Mouse (Mus musculus) lung, embryonic 16.5 days (tissue): ENCODE measurements around the gene Srxn1. TPM values are rescaled to one million over a fixed set of nuclear protein-coding genes. Genes with fewer than 3 reads are reported as not detected.

Source experiments
- ATAC-seq: fragments of 200-750 bp; cut with Nextera tagmentation; 2 replicates; pipeline ENCODE4 v1.8.0; 2017; ENCODE audit warnings: low read depth, mild to moderate bottlenecking, moderate library complexity
- H3K27ac ChIP-seq: fragments of 300-500 bp; sonication (generic); 2 replicates; pipeline ENCODE4 v1.5.1; 2014; ENCODE audit warnings: mild to moderate bottlenecking, control low read depth, low read length
- H3K27me3 ChIP-seq: fragments of 300-500 bp; sonication (generic); 2 replicates; pipeline ENCODE4 v1.6.1; 2014; ENCODE audit warnings: low read depth, low read length, mixed read lengths; ENCODE audit not compliant: control insufficient read depth, insufficient read depth
- H3K36me3 ChIP-seq: fragments of 300-500 bp; sonication (generic); 2 replicates; pipeline ENCODE4 v1.6.1; 2014; ENCODE audit warnings: low read length; ENCODE audit not compliant: control insufficient read depth, insufficient read depth
- H3K4me1 ChIP-seq: fragments of 300-500 bp; sonication (generic); replicated peaks from 2 replicates; pipeline ENCODE4 v1.6.1; 2014; ENCODE audit warnings: low read length, mixed read lengths; ENCODE audit not compliant: control insufficient read depth, insufficient read depth
- H3K4me2 ChIP-seq: fragments of 300-500 bp; sonication (generic); 2 replicates; pipeline ENCODE4 v1.6.1; 2014; ENCODE audit warnings: low read depth, low read length, control low read depth
- H3K4me3 ChIP-seq: fragments of 300-500 bp; sonication (generic); 2 replicates; pipeline ENCODE4 v1.5.1; 2014; ENCODE audit warnings: mild to moderate bottlenecking, low read length, control low read depth
- H3K9ac ChIP-seq: fragments of 300-500 bp; sonication (generic); 2 replicates; pipeline ENCODE4 v1.6.1; 2014; ENCODE audit warnings: low read length, control low read depth
- H3K9me3 ChIP-seq: fragments of 300-500 bp; sonication (generic); 2 replicates; pipeline ENCODE4 v1.6.1; 2016; ENCODE audit warnings: low read length; ENCODE audit not compliant: control insufficient read depth
- WGBS: fragments of 180-500 bp; shearing (Covaris S2); extraction: QIAGEN DNeasy Blood & Tissue Kit; methylation state at CpG from one replicate; pipeline ENCODE4 v1.1.7; 2014; 5-methylcytosine and 5-hydroxymethylcytosine counted together
- polyA plus RNA-seq: library from polyadenylated mRNA; unstranded; fragments of >200 nt; fragmentation: Nextera tagmentation; extraction: Ambion mirVana; gene quantifications from 2 replicates; pipeline ENCODE4 v1.2.1, GENCODE M21; 2015

The Srxn1 gene
- polyA plus RNA-seq, 1 experiment from 2014 or later = 5.7 TPM

- H3K9ac ChIP-seq = no peak overlapping the region
- peaks cover 2% of the 10 kb centered on the region; the same call in 1 of the 2 replicates for H3K4me1 ChIP-seq
- peaks cover 35% of the 10 kb centered on the region for H3K27me3 ChIP-seq
- ATAC-seq = no peak
- WGBS = 59% methylated on average over 6 of the region's 6 CpGs
- H3K4me3 ChIP-seq = no peak overlapping the region
- H3K27ac ChIP-seq = no peak overlapping the region
- H3K4me2 ChIP-seq = no peak overlapping the region
- H3K9me3 ChIP-seq = no peaks in the 10 kb centered on the region
- no peaks in the 10 kb centered on the region for H3K36me3 ChIP-seq
These were observed 18.9 kb upstream of the Srxn1 start for GRCm38 (mm10) chr2:152086451-152086850.

DNA sequence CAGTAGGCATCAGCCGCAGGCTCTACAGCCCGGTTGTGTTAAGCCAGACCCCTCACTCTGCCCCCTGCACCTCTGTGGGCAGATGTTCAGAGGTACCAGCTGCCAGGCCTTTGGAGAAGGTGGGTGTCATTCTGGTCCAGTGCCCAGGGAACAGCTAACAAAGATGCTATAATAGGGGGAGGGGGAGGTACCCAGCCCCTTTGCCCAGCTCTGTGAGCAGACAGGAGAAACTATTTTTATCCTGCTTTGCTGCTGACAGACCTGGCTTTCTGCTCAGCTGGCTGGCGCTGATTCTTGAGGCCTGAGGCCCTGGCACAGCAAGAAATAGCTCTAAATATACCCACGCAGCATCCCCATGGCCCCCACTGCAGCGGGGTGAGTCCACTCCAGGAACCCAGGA is 18.2 kb upstream of the Srxn1 start:
- ATAC-seq = no peak
- no peak overlapping the region for H3K27ac ChIP-seq

DNA sequence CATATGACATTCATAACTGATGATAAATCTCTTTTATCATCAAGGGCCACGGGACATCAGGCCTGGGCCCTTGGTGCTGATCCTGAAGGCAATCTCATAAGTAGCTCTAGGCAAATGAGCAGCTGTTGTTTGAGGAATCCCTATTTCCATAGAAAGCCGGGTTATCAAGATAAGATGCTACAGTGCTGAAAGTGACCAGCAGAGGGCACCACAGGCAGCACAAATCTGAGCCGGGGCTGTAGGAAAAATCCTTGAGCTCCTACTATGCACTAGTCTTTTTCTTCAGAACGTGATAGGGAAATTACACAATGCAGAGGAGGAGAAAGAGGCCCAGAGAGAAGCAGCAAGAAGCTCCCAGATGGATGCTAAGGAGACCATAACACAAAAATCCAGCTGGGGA is 16.2 kb upstream of the Srxn1 start:
- ATAC-seq = no peak
- Histone ChIP-seq H3K4me2 (no peak overlapping the region), H3K9ac (no peak overlapping the region), H3K9me3 (no peaks in the 10 kb centered on the region), H3K27me3 (peaks cover 38% of the 10 kb centered on the region), H3K27ac (no peak overlapping the region), H3K36me3 (no peaks in the 10 kb centered on the region), H3K4me1 (peaks cover 6% of the 10 kb centered on the region), H3K4me3 (no peak overlapping the region)
- WGBS = 8% methylated on average over 4 of the region's 4 CpGs

More for the DNA sequence above, 18.2 kb upstream of the Srxn1 start:
- Histone ChIP-seq H3K9me3 (no peaks in the 10 kb centered on the region), H3K4me1 (no peaks in the 10 kb centered on the region), H3K36me3 (no peaks in the 10 kb centered on the region), H3K4me2 (no peak overlapping the region), H3K9ac (no peak overlapping the region), H3K27me3 (peaks cover 38% of the 10 kb centered on the region), H3K4me3 (no peak overlapping the region)
- WGBS = 76% methylated on average over 5 of the region's 5 CpGs

DNA sequence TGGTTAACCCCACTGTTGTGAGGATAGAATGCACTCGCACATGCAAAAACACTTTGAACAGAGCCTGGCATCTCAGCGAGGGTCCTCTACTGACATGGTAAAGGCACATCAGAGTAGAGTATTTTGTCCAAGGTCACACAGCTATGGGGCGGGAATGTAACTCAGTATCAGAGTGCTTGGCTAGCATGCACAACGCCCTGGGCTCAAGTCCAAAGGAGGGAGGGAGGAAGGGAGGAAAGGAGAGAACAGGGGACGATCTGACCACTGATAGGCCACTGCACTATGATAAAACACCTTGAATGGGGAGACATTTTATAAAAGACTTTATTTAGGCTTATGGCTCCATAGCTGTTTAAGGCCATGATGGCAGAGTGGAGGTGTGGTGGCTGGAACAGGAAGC is 15.7 kb upstream of the Srxn1 start:
- WGBS = 69% methylated on average over 5 of the region's 5 CpGs
- Histone ChIP-seq H3K4me2 (no peak overlapping the region), H3K9me3 (no peaks in the 10 kb centered on the region), H3K36me3 (no peaks in the 10 kb centered on the region), H3K4me3 (no peak overlapping the region), H3K27me3 (peaks cover 39% of the 10 kb centered on the region), H3K9ac (no peak overlapping the region), H3K4me1 (peaks cover 6% of the 10 kb centered on the region), H3K27ac (no peak overlapping the region)
- ATAC-seq = no peak

GRCm38 (mm10) chr2:152090486-152090885 is 14.8 kb upstream of the Srxn1 start:
- Histone ChIP-seq H3K36me3 (no peaks in the 10 kb centered on the region), H3K27ac (no peak overlapping the region), H3K4me3 (no peak overlapping the region), H3K27me3 (peaks cover 42% of the 10 kb centered on the region), H3K4me1 (peaks cover 6% of the 10 kb centered on the region), H3K4me2 (no peak overlapping the region), H3K9ac (no peak overlapping the region), H3K9me3 (no peaks in the 10 kb centered on the region)
- 76% methylated on average over 5 of the region's 5 CpGs for WGBS
- ATAC-seq = no peak

- 29% methylated on average over 12 of the region's 12 CpGs for WGBS
- Histone ChIP-seq H3K27ac (no peak overlapping the region), H3K4me3 (no peak overlapping the region), H3K4me1 (peaks cover 6% of the 10 kb centered on the region), H3K36me3 (no peaks in the 10 kb centered on the region), H3K9me3 (no peaks in the 10 kb centered on the region), H3K9ac (no peak overlapping the region), H3K27me3 (peaks cover 52% of the 10 kb centered on the region), H3K4me2 (no peak overlapping the region)
- no peak for ATAC-seq
These were observed 13.8 kb upstream of the Srxn1 start for GRCm38 (mm10) chr2:152091342-152092056.

DNA sequence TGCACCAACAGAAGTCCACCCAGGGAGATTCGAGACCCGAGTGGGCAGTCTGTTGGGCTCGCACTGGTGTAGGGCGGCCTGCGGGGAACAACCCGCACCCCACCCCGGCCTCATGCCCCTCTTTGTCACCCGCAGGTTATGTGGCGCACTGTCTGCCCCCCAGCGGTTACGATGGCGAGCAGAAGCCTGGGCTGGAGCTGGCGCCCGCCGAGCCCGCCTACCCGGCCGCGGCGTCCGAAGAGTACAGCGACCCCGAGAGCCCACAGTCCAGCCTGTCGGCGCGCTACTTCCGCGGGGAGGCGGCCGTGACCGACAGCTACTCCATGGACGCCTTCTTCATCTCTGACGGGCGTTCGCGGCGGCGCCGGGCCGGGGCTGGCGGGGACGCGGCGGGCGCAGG is 12.4 kb upstream of the Srxn1 start:
- Histone ChIP-seq H3K9me3 (no peaks in the 10 kb centered on the region), H3K4me1 (peaks cover 6% of the 10 kb centered on the region), H3K27ac (no peak overlapping the region), H3K9ac (no peak overlapping the region; the same call in 1 of the 2 replicates), H3K4me2 (peak overlapping the region; percentile 62), H3K27me3 (peaks cover 56% of the 10 kb centered on the region), H3K36me3 (no peaks in the 10 kb centered on the region), H3K4me3 (peak overlapping the region; percentile 46)
- no peak for ATAC-seq
- WGBS = 5% methylated on average over 30 of the region's 45 CpGs

DNA sequence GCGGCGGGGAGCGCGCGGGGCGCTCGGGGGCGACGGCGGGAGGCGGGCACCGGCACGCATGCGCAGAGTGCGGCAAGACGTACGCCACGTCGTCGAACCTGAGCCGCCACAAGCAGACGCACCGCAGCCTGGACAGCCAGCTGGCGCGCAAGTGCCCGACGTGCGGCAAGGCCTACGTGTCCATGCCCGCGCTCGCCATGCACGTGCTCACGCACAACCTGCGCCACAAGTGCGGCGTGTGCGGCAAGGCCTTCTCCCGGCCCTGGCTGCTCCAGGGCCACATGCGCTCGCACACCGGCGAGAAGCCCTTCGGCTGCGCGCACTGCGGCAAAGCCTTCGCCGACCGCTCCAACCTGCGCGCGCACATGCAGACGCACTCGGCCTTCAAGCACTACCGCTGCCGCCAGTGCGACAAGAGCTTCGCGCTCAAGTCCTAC is 11.9 kb upstream of the Srxn1 start:
- no peaks in the 10 kb centered on the region for H3K9me3 ChIP-seq
- WGBS = 1% methylated on average over 45 of the region's 60 CpGs
- H3K4me3 ChIP-seq = peak overlapping the region; percentile 46
- peaks cover 6% of the 10 kb centered on the region for H3K4me1 ChIP-seq
- no peak overlapping the region; the same call in 1 of the 2 replicates for H3K9ac ChIP-seq
- peaks cover 56% of the 10 kb centered on the region for H3K27me3 ChIP-seq
- peak overlapping the region; percentile 62 for H3K4me2 ChIP-seq
- peak; percentile 33; the same call in 1 of the 2 replicates for ATAC-seq
- H3K36me3 ChIP-seq = no peaks in the 10 kb centered on the region
- H3K27ac ChIP-seq = no peak overlapping the region

GRCm38 (mm10) chr2:152094856-152095545 is 10.3 kb upstream of the Srxn1 start:
- peak overlapping the region; percentile 40 for H3K4me2 ChIP-seq
- H3K9ac ChIP-seq = no peak overlapping the region
- no peaks in the 10 kb centered on the region for H3K36me3 ChIP-seq
- H3K4me1 ChIP-seq = peaks cover 6% of the 10 kb centered on the region
- ATAC-seq = peak; percentile 24; the same call in 1 of the 2 replicates
- 5% methylated on average over 29 of the region's 29 CpGs for WGBS
- H3K9me3 ChIP-seq = no peaks in the 10 kb centered on the region
- no peak overlapping the region for H3K27ac ChIP-seq
- peaks cover 56% of the 10 kb centered on the region for H3K27me3 ChIP-seq
- 0 out of 2 replicates have a peak overlapping the region, but pooled peaks have one; percentile 21 for H3K4me3 ChIP-seq
